Comparison of ENCODE assay signal across 27 mouse cellular contexts in the genomic region with DNA sequence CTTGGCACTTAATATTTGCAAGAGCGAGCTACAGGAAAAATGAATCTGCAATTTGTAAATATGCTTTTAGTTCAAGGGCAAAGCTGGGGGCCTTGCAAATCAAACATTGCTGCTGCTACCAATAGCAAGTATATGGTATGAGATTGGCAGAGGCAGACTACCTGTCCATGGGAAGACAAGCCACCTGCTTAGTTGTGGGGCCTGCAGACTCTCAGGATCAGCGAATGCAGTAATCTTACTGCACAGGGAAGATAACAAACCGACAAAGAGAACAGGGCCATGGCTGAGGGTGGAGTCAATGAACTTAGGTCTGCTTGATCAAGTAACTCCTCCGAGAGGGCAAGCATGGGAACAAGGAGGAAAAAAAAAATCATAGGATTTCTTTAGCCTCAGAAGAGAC.
A peak's percentile ranks its signal among the peaks of the same experiment; 100 is the strongest.
DNase-seq lines count a peak whose midpoint lies in the region; ATAC-seq and TF ChIP-seq lines count a peak whose summit lies in the region.
"Had no signal": no experiment of that assay in that cellular context is flagged by ENCODE, and none has a peak within 500 bp of the region (broad histone marks: within the 10 kb centered on the region; RNA-seq: fewer than 3 reads in every experiment).

No protein-coding gene starts in this region.

- 37% methylated on average over 4 of the region's 4 CpGs for WGBS in liver, embryonic 16.5 days (ENCODE audit: insufficient replicate concordance)
- 82% methylated on average over 4 of the region's 4 CpGs for WGBS in lung, adult 2 months

- peaks cover under 1 to 16% of the 10 kb centered on the region in 2 experiments; a peak in 3 of 4 replicates for H3K4me1 ChIP-seq in MEL (ENCODE audit: control insufficient read depth in 1 of 2, insufficient read depth in 2 of 2, low read length in 2 of 2)
- H3K4me1 ChIP-seq in liver, embryonic 16.5 days (ENCODE audit: control insufficient read depth, low read depth, low read length) = peaks cover 23% of the 10 kb centered on the region
- H3K4me1 ChIP-seq in lung, adult 2 months (ENCODE audit: control insufficient read depth, insufficient read depth, low read length) = no peaks in the 10 kb centered on the region
- H3K4me1 ChIP-seq: heart, embryonic 12.5 days; midbrain, embryonic 12.5 days; neural tube, embryonic 12.5 days had no signal

- TF ChIP-seq RAD21 in MEL (IDR thresholded peaks at IDR 0.05; ENCODE audit: low read depth, low read length) = no peak

- H3K27ac ChIP-seq in MEL (ENCODE audit: control insufficient read depth, low read depth, low read length) = no peak overlapping the region
- H3K27ac ChIP-seq in liver, embryonic 16.5 days (ENCODE audit: low read length) = no peak overlapping the region
- H3K27ac ChIP-seq: forebrain, embryonic 15.5 days; limb, embryonic 10.5 days; midbrain, embryonic 12.5 days; neural tube, embryonic 12.5 days had no signal

- DNase-seq in MEL (ENCODE audit: low read depth, low spot score) (peak; percentile 69), liver (peak; percentile 63)
- peak; percentile 51 for DNase-seq in c-Kit-positive CD71-positive TER-119-negative erythroid progenitor cells, embryonic 14.5 days (ENCODE audit: low read depth)
- DNase-seq in adrenal gland, adult 2 months = no peak
- no peak for DNase-seq in frontal cortex, adult 2 months (ENCODE audit: extremely low spot score in 1 of 2, low spot score in 1 of 2)
- no peak for DNase-seq in lung, adult 2 months
- DNase-seq: adrenal gland, adult 8-10 months; B cell, adult 2 months; cerebellum, postnatal 10 days; gastrocnemius, postnatal 14 days; heart, adult 18-20 months; heart, postnatal 10 days; kidney, adult 2 months; kidney, postnatal 10 days; lung, postnatal 10 days; retina, postnatal 1 day; right cerebral cortex, postnatal 25 days; thymus, adult 18-20 months; thymus, postnatal 36 days had no signal

- no peak overlapping the region for H3K9ac ChIP-seq in MEL (ENCODE audit: control insufficient read depth, low read depth, low read length, poor library complexity, severe bottlenecking)
- H3K9ac ChIP-seq in liver, embryonic 16.5 days (ENCODE audit: low read depth, low read length) = no peak overlapping the region
- H3K9ac ChIP-seq: forebrain, embryonic 15.5 days; heart, embryonic 12.5 days; midbrain, embryonic 12.5 days; neural tube, embryonic 12.5 days had no signal

- no peak for TF ChIP-seq CTCF in MEL (IDR thresholded peaks at IDR 0.05 in 2 of 3, conservative IDR thresholded peaks at IDR 0.05 in 1 of 3; ENCODE audit: control insufficient read depth in 1 of 3, insufficient read depth in 1 of 3, low read depth in 2 of 3, low read length in 3 of 3, poor library complexity in 1 of 3, severe bottlenecking in 1 of 3)
- no peak for TF ChIP-seq CTCF in lung, adult 2 months (IDR thresholded peaks at IDR 0.05; ENCODE audit: insufficient read depth, low read length)

- H3K36me3 ChIP-seq in MEL (ENCODE audit: control insufficient read depth in 1 of 2, insufficient read depth in 2 of 2, low read length in 2 of 2) = peaks cover 0 to 16% of the 10 kb centered on the region in 2 experiments; a peak in 2 of 4 replicates
- no peaks in the 10 kb centered on the region for H3K36me3 ChIP-seq in liver, embryonic 16.5 days (ENCODE audit: control insufficient read depth, insufficient read depth)
- H3K36me3 ChIP-seq: forebrain, embryonic 15.5 days; G1E; heart, embryonic 12.5 days; limb, embryonic 10.5 days; midbrain, embryonic 12.5 days; neural tube, embryonic 12.5 days had no signal

- peak; percentile 65 to 75 for TF ChIP-seq EP300 in MEL (IDR thresholded peaks at IDR 0.05; ENCODE audit: low read depth in 1 of 2, low read length in 2 of 2)

- TF ChIP-seq POLR2A in MEL (IDR thresholded peaks at IDR 0.05; ENCODE audit: control insufficient read depth in 1 of 2, insufficient read depth in 1 of 2, low read depth in 1 of 2, low read length in 2 of 2, poor library complexity in 1 of 2) = no peak
- TF ChIP-seq POLR2A in lung, adult 2 months (IDR thresholded peaks at IDR 0.05; ENCODE audit: borderline replicate concordance, extremely low read depth, low read depth, low read length) = no peak

- H3K4me3 ChIP-seq in MEL (ENCODE audit: control insufficient read depth in 1 of 2, insufficient read depth in 1 of 2, low read depth in 2 of 2, low read length in 2 of 2) = no peak overlapping the region
- no peak overlapping the region for H3K4me3 ChIP-seq in liver, embryonic 16.5 days (ENCODE audit: low read depth, low read length)
- no peak overlapping the region for H3K4me3 ChIP-seq in lung, adult 2 months (replicated peaks; ENCODE audit: extremely low read depth, low read depth, low read length)
- H3K4me3 ChIP-seq: forebrain, embryonic 15.5 days; heart, embryonic 12.5 days; limb, embryonic 10.5 days; midbrain, embryonic 12.5 days; neural tube, embryonic 12.5 days had no signal

- no peaks in the 10 kb centered on the region for H3K79me2 ChIP-seq in MEL (ENCODE audit: control insufficient read depth, insufficient read depth, low read length, poor library complexity)

- H3K4me2 ChIP-seq in liver, embryonic 16.5 days (ENCODE audit: low read depth, low read length) = peak overlapping the region; percentile 13; the same call in 1 of the 2 replicates
- H3K4me2 ChIP-seq: forebrain, embryonic 15.5 days; heart, embryonic 12.5 days; midbrain, embryonic 12.5 days; neural tube, embryonic 12.5 days had no signal

- H3K27me3 ChIP-seq in MEL (ENCODE audit: control insufficient read depth in 1 of 2, insufficient read depth in 2 of 2, low read length in 2 of 2) = no peaks in the 10 kb centered on the region
- no peaks in the 10 kb centered on the region for H3K27me3 ChIP-seq in liver, embryonic 16.5 days (ENCODE audit: control insufficient read depth, insufficient read depth, low read depth, low read length)
- H3K27me3 ChIP-seq: CH12.LX; forebrain, embryonic 15.5 days; heart, embryonic 12.5 days; midbrain, embryonic 12.5 days; neural tube, embryonic 12.5 days had no signal

- peak; percentile 81 for ATAC-seq in liver, embryonic 16.5 days (ENCODE audit: low read depth)

- no peaks in the 10 kb centered on the region for H3K9me3 ChIP-seq in MEL (replicated peaks; ENCODE audit: insufficient read depth, low read length)
- H3K9me3 ChIP-seq in liver, embryonic 16.5 days (replicated peaks; ENCODE audit: control insufficient read depth, low read length) = no peaks in the 10 kb centered on the region
- H3K9me3 ChIP-seq: forebrain, embryonic 15.5 days; heart, embryonic 12.5 days; limb, embryonic 10.5 days; midbrain, embryonic 12.5 days; neural tube, embryonic 12.5 days had no signal

TF ChIP-seq in MEL, 35 proteins besides CTCF, POLR2A, EP300 and RAD21:
- peak; percentile 17; the same call in 1 of the 2 replicates for TF ChIP-seq TAL1 (IDR thresholded peaks at IDR 0.05; ENCODE audit: low read length)
- TF ChIP-seq TCF12 (IDR thresholded peaks at IDR 0.05; ENCODE audit: low read depth, low read length) = peak; percentile 80
- no peak for TF ChIP-seq UBTF (IDR thresholded peaks at IDR 0.05; ENCODE audit: borderline replicate concordance, insufficient read depth, low read depth, low read length)
- TF ChIP-seq ZKSCAN1 (IDR thresholded peaks at IDR 0.05; ENCODE audit: low read depth, low read length) = no peak
- TF ChIP-seq GATA1 (IDR thresholded peaks at IDR 0.05; ENCODE audit: low read depth, low read length) = peak; percentile 77; the same call in 1 of the 2 replicates
- TF ChIP-seq ETS1 (IDR thresholded peaks at IDR 0.05; ENCODE audit: low read depth, low read length) = peak; percentile 34; the same call in 1 of the 2 replicates
TF ChIP-seq in MEL: peak in this region for 4.

Comparison
In these comparisons a context has a peak if more than half of its experiments do, and no peak if none do; other contexts are left out.
1. DNase-seq: peak in MEL (single experiment), c-Kit-positive CD71-positive TER-119-negative erythroid progenitor cells, embryonic 14.5 days (single experiment) and liver (single experiment); none in adrenal gland, adult 2 months (single experiment), frontal cortex, adult 2 months (0 of 2) and lung, adult 2 months (single experiment).